Mouse (Mus musculus) CH12.LX (cell line): ENCODE measurements around the gene Srcin1.

Experiments used
- CHD1 ChIP-seq: IDR thresholded peaks from 2 replicates; pipeline ENCODE4 v1.6.1; 2012; ENCODE audit warnings: low read depth, low read length, improper control_type of control experiment, inconsistent platforms
- CHD2 ChIP-seq: IDR thresholded peaks from 2 replicates; pipeline ENCODE4 v1.6.1; 2011; ENCODE audit warnings: low read length, improper control_type of control experiment
- CTCF ChIP-seq, 2 experiments: IDR thresholded peaks in 1 of 2; conservative IDR thresholded peaks in 1 of 2; 2 replicates each; pipeline ENCODE4 v1.5.1; 2011 to 2012; ENCODE audit warnings: low read depth in 2 of 2, low read length in 2 of 2, improper control_type of control experiment in 1 of 2, inconsistent platforms in 1 of 2, mild to moderate bottlenecking in 1 of 2, moderate library complexity in 1 of 2
- E2F4 ChIP-seq: IDR thresholded peaks from 2 replicates; pipeline ENCODE4 v1.6.1; 2011; ENCODE audit warnings: low read depth, low read length, improper control_type of control experiment; ENCODE audit not compliant: insufficient replicate concordance
- EP300 ChIP-seq: IDR thresholded peaks from 2 replicates; pipeline ENCODE4 v1.6.1; 2011; ENCODE audit warnings: low read length, improper control_type of control experiment
- ETS1 ChIP-seq: conservative IDR thresholded peaks from 2 replicates; pipeline ENCODE4 v1.6.1; 2012; ENCODE audit warnings: low read depth, mild to moderate bottlenecking, inconsistent platforms, low read length, improper control_type of control experiment, moderate library complexity
- MAFK ChIP-seq: IDR thresholded peaks from 2 replicates; pipeline ENCODE4 v1.6.1; 2011; ENCODE audit warnings: low read length, improper control_type of control experiment; ENCODE audit not compliant: insufficient replicate concordance
- NRF1 ChIP-seq: IDR thresholded peaks from 2 replicates; pipeline ENCODE4 v1.6.1; 2014; ENCODE audit warnings: low read depth, mild to moderate bottlenecking, inconsistent platforms, low read length, improper control_type of control experiment, moderate library complexity
- POLR2A ChIP-seq: IDR thresholded peaks from 2 replicates; pipeline ENCODE4 v1.6.1; 2011; ENCODE audit warnings: low read depth, mild to moderate bottlenecking, improper control_type of control experiment, low read length
- POLR2AphosphoS2 ChIP-seq: IDR thresholded peaks from 2 replicates; pipeline ENCODE4 v1.6.1; 2011; ENCODE audit warnings: low read depth, low read length, improper control_type of control experiment
- SIN3A ChIP-seq: IDR thresholded peaks from 2 replicates; pipeline ENCODE4 v1.6.1; 2012; ENCODE audit warnings: low read length, improper control_type of control experiment, inconsistent platforms
- TCF12 ChIP-seq: IDR thresholded peaks from 2 replicates; pipeline ENCODE4 v1.6.1; 2014; ENCODE audit warnings: low read depth, mild to moderate bottlenecking, inconsistent platforms, low read length, improper control_type of control experiment
- ZKSCAN1 ChIP-seq: IDR thresholded peaks from 2 replicates; pipeline ENCODE4 v1.6.1; 2012; ENCODE audit warnings: low read depth, inconsistent platforms, low read length, improper control_type of control experiment, borderline replicate concordance
- ZMIZ1 ChIP-seq: IDR thresholded peaks from 2 replicates; pipeline ENCODE4 v1.6.1; 2012; ENCODE audit warnings: low read depth, mild to moderate bottlenecking, inconsistent platforms, low read length, improper control_type of control experiment

GRCm38 (mm10) chr11:97532950-97533582, 42.9 kb downstream of the Srcin1 start:
- 0 out of 2 replicates have a peak, but pooled peaks have one; percentile 28 for TF ChIP-seq POLR2A
- TF ChIP-seq SIN3A: peak; percentile 17; the same call in 1 of the 2 replicates
- no peak for TF ChIP-seq CTCF (conservative IDR thresholded peaks at IDR 0.05 in 1 of 2, IDR thresholded peaks at IDR 0.05 in 1 of 2; ENCODE audit: low read depth in 2 of 2, low read length in 2 of 2)
- TF ChIP-seq EP300: peak; percentile 70
- no peak for TF ChIP-seq ZKSCAN1
- TF ChIP-seq ZMIZ1: no peak
- no peak for TF ChIP-seq TCF12
- no peak for TF ChIP-seq POLR2AphosphoS2
- no peak for TF ChIP-seq MAFK
- peak; percentile 76 for TF ChIP-seq NRF1
- no peak for TF ChIP-seq CHD1
- TF ChIP-seq E2F4: no peak
- peak; percentile 18; the same call in 1 of the 2 replicates for TF ChIP-seq ETS1
- TF ChIP-seq CHD2: peak; percentile 68
